Comparison of ENCODE assay signal across 8 mouse cellular contexts in genomic region chr13:99516448-99516881, GRCm38 (mm10). TPM values are rescaled to one million over a fixed set of nuclear protein-coding genes. Genes with fewer than 3 reads are reported as not detected.
DNase-seq lines count a peak whose midpoint lies in the region; ATAC-seq lines count a peak whose summit lies in the region.

Gene Map1b (minus strand): TSS chr13:99516540.

- H3K27ac ChIP-seq in embryonic facial prominence, embryonic 14.5 days (replicated peaks; ENCODE audit: low read depth, low read length): peak within 1 kb of the TSS; percentile 84
- H3K27ac ChIP-seq in heart, embryonic 10.5 days: peak within 1 kb of the TSS; percentile 92
- H3K27ac ChIP-seq in kidney, embryonic 14.5 days (ENCODE audit: low read depth, low read length): peak within 1 kb of the TSS; percentile 15; the same call in 1 of the 2 replicates

- H3K9me3 ChIP-seq in embryonic facial prominence, embryonic 14.5 days (ENCODE audit: control insufficient read depth, low read length): no peaks in the 10 kb centered on the region
- H3K9me3 ChIP-seq in heart, embryonic 10.5 days: no peaks in the 10 kb centered on the region
- H3K9me3 ChIP-seq in kidney, embryonic 14.5 days (ENCODE audit: control insufficient read depth, low read length): no peaks in the 10 kb centered on the region

- no peaks in the 10 kb centered on the region for H3K36me3 ChIP-seq in embryonic facial prominence, embryonic 14.5 days (ENCODE audit: control insufficient read depth, insufficient read depth, low read length)
- H3K36me3 ChIP-seq in heart, embryonic 10.5 days: no peaks in the 10 kb centered on the region
- no peaks in the 10 kb centered on the region for H3K36me3 ChIP-seq in kidney, embryonic 14.5 days (ENCODE audit: control insufficient read depth, insufficient read depth, low read length)

- DNase-seq in 3134 (ENCODE audit: extremely low read depth, insufficient read length, low spot score) (peak; percentile 88), liver (peak; percentile 61)
- peak; percentile 83 to 90 for DNase-seq in adrenal gland, postnatal 36 days
- peak; percentile 93 for DNase-seq in embryonic facial prominence, embryonic 14.5 days (ENCODE audit: low spot score)
- peak; percentile 90 for DNase-seq in heart, embryonic 10.5 days (ENCODE audit: low spot score)
- DNase-seq in neural tube, embryonic 10.5 days (ENCODE audit: extremely low spot score, low spot score): peak; percentile 87
- peak; percentile 48 for DNase-seq in urinary bladder, adult 2 months (ENCODE audit: low spot score)

- no peaks in the 10 kb centered on the region for H3K27me3 ChIP-seq in embryonic facial prominence, embryonic 14.5 days (replicated peaks; ENCODE audit: control insufficient read depth, insufficient read depth, low read length)
- no peaks in the 10 kb centered on the region for H3K27me3 ChIP-seq in heart, embryonic 10.5 days (ENCODE audit: insufficient read depth, poor library complexity, severe bottlenecking)
- no peaks in the 10 kb centered on the region for H3K27me3 ChIP-seq in kidney, embryonic 14.5 days (ENCODE audit: control insufficient read depth, insufficient read depth, low read length)

- peak within 1 kb of the TSS; percentile 76 for H3K4me3 ChIP-seq in embryonic facial prominence, embryonic 14.5 days (ENCODE audit: low read depth, low read length)
- H3K4me3 ChIP-seq in heart, embryonic 10.5 days: peak within 1 kb of the TSS; percentile 89
- peak within 1 kb of the TSS; percentile 65 for H3K4me3 ChIP-seq in kidney, embryonic 14.5 days (ENCODE audit: low read length)

- peak; percentile 83 for ATAC-seq in embryonic facial prominence, embryonic 14.5 days (ENCODE audit: low read depth)
- ATAC-seq in kidney, embryonic 14.5 days (ENCODE audit: low FRiP score, low TSS enrichment): peak; percentile 89

- WGBS in embryonic facial prominence, embryonic 14.5 days: 0% methylated on average over 12 of the region's 32 CpGs
- 1% methylated on average over 27 of the region's 32 CpGs for WGBS in heart, embryonic 10.5 days
- 0% methylated on average over 16 of the region's 32 CpGs for WGBS in kidney, embryonic 14.5 days

- H3K4me2 ChIP-seq in embryonic facial prominence, embryonic 14.5 days (ENCODE audit: low read depth, low read length): peak within 1 kb of the TSS; percentile 95
- H3K4me2 ChIP-seq in kidney, embryonic 14.5 days (replicated peaks; ENCODE audit: low read depth, low read length): peak within 1 kb of the TSS; percentile 96

- H3K4me1 ChIP-seq in embryonic facial prominence, embryonic 14.5 days (ENCODE audit: control insufficient read depth, insufficient read depth, low read length): peaks cover 17% of the 10 kb centered on the region
- H3K4me1 ChIP-seq in heart, embryonic 10.5 days: peaks cover 16% of the 10 kb centered on the region
- H3K4me1 ChIP-seq in kidney, embryonic 14.5 days (ENCODE audit: control insufficient read depth, insufficient read depth, low read length): peaks cover 11% of the 10 kb centered on the region; the same call in 1 of the 2 replicates

- H3K9ac ChIP-seq in embryonic facial prominence, embryonic 14.5 days (ENCODE audit: low read depth, low read length): peak within 1 kb of the TSS; percentile 75
- H3K9ac ChIP-seq in kidney, embryonic 14.5 days (ENCODE audit: low read depth, low read length): peak within 1 kb of the TSS; percentile 67

RNA-seq across cellular contexts. Expression of gene Map1b, which starts in this region (rescaled TPM):
- total RNA-seq in adrenal gland, postnatal 36 days (2021): 100 to 1,000 TPM in 1 of 2 experiments, 10 to 100 TPM in 1; 65.1 to 216 TPM
- 203 and 242 TPM in 2 replicates for polyA plus RNA-seq in embryonic facial prominence, embryonic 14.5 days (2014; fragmentation: Nextera tagmentation; extraction: Ambion mirVana)
- 164 and 186 TPM in 2 replicates for polyA plus RNA-seq in heart, embryonic 10.5 days (2016; fragmentation: Nextera tagmentation; extraction: Ambion mirVana)
- 44.2 and 55.1 TPM in 2 replicates for polyA plus RNA-seq in kidney, embryonic 14.5 days (2014; fragmentation: Nextera tagmentation; extraction: Ambion mirVana)
- polyA plus RNA-seq in urinary bladder, adult 2 months (2012; rRNA removed): 7.6 and 16.2 TPM in 2 replicates

Comparison
In these comparisons a context has a peak if more than half of its experiments do, and no peak if none do; other contexts are left out.
1. Peak in every context shown above with its lines: DNase-seq, ATAC-seq, H3K4me3 ChIP-seq and H3K27ac ChIP-seq.
2. H3K27ac ChIP-seq: peak in every context shown above with its lines; median percentile 92 in heart, embryonic 10.5 days; 84 in embryonic facial prominence, embryonic 14.5 days; 15 in kidney, embryonic 14.5 days.